Mouse (Mus musculus) kidney, embryonic 15.5 days (tissue): ENCODE measurements around the gene Sp6. TPM values are rescaled to one million over a fixed set of nuclear protein-coding genes. Genes with fewer than 3 reads are reported as not detected.

ENCODE experiments used
- ATAC-seq: fragments of 200-750 bp; cut with Nextera tagmentation; replicated peaks from 2 replicates; pipeline ENCODE4 v1.8.0; 2017; ENCODE audit warnings: moderate TSS enrichment; ENCODE audit not compliant: low FRiP score
- H3K27ac ChIP-seq: fragments of 300-500 bp; sonication (generic); 2 replicates; pipeline ENCODE4 v1.5.1; 2015; ENCODE audit warnings: mild to moderate bottlenecking, inconsistent platforms
- H3K27me3 ChIP-seq: fragments of 300-500 bp; sonication (generic); 2 replicates; pipeline ENCODE4 v1.6.1; 2015; ENCODE audit warnings: inconsistent platforms
- H3K36me3 ChIP-seq: fragments of 300-500 bp; sonication (generic); 2 replicates; pipeline ENCODE4 v1.6.1; 2015; ENCODE audit warnings: inconsistent platforms
- H3K4me1 ChIP-seq: fragments of 300-500 bp; sonication (generic); 2 replicates; pipeline ENCODE4 v1.6.1; 2015; ENCODE audit warnings: inconsistent platforms
- H3K4me2 ChIP-seq: fragments of 300-500 bp; sonication (generic); 2 replicates; pipeline ENCODE4 v1.6.1; 2015; ENCODE audit warnings: moderate library complexity, mild to moderate bottlenecking, inconsistent platforms
- H3K4me3 ChIP-seq: fragments of 300-500 bp; sonication (generic); replicated peaks from 2 replicates; pipeline ENCODE4 v1.5.1; 2015; ENCODE audit warnings: mild to moderate bottlenecking, inconsistent platforms
- H3K9ac ChIP-seq: fragments of 300-500 bp; sonication (generic); 2 replicates; pipeline ENCODE4 v1.6.1; 2015; ENCODE audit warnings: mild to moderate bottlenecking, inconsistent platforms
- H3K9me3 ChIP-seq: fragments of 300-500 bp; sonication (generic); replicated peaks from 2 replicates; pipeline ENCODE4 v1.6.1; 2016; ENCODE audit warnings: inconsistent platforms
- WGBS: fragments of 180-500 bp; shearing (Covaris S2); methylation state at CpG from one replicate; pipeline ENCODE4 v1.1.7; 2015; ENCODE audit warnings: mixed read lengths; 5-methylcytosine and 5-hydroxymethylcytosine counted together
- polyA plus RNA-seq: library from polyadenylated mRNA; unstranded; fragments of >200 nt; fragmentation: Nextera tagmentation; extraction: Ambion mirVana; gene quantifications from 2 replicates; pipeline ENCODE4 v1.2.1, GENCODE M21; 2015

Sp6 gene
- polyA plus RNA-seq, result 1.4 and 1.5 TPM in 2 replicates

DNA sequence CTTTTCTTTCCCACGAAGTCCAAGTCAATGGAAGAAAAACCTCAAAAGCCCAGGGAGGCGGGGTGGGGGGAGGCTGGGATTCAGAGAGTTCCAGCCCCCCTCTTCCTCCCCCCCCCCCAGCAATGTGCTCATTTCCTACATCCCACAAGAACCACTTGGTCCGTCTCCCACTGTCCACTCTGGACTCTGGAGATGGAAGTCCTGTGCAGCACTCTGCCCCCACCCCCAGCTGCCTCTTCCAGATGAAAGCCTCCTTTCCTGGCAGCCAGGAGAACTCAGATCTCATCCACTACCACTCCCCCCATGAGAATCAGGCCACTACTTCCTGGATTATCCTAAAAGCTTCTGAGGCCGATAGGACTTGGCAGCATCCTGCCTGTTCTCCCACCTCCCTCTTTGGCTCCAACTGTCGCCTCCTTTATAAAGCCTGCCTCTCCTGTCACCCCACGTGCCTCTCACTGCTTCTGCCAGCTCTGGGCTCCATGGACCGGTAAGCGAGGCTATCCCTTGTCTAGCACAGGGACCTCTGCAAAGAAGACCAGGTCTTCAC is at the start of gene Sp6:
Gene Sp6 (plus strand): TSS at position 274 of the 550 bp plus-strand sequence.
- H3K27me3 ChIP-seq, result peaks cover 98% of the 10 kb centered on the region
- WGBS, result 32% methylated on average over 8 of the region's 8 CpGs

DNA sequence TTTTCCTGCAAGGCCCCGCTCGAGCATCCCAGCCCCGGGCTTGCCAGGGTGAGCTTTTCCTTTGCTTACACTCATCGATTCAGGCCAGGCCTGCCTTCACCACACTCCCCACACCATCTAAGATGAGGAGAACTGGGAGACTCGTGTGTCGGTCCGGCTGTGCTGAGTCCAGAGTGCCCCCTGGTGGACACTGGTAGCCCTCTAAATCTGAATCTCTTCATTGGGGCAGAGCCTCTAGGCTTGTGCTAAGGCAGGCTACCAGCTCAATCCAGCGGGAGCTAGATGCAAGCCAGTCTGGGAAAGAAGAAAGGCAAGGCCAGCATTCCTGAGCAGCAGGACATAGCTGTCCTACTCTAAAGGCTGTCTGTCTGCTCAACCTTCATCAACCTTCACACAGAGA is 49.6 kb upstream of the Sp6 start:
- 23% methylated on average over 8 of the region's 8 CpGs for WGBS
- no peak overlapping the region for H3K9ac ChIP-seq
- ATAC-seq, result peak; percentile 80
- no peak overlapping the region for H3K4me2 ChIP-seq
- H3K4me1 ChIP-seq, result peaks cover 25% of the 10 kb centered on the region
- H3K36me3 ChIP-seq, result peaks cover 43% of the 10 kb centered on the region
- H3K4me3 ChIP-seq, result no peak overlapping the region
- no peaks in the 10 kb centered on the region for H3K27me3 ChIP-seq
- H3K9me3 ChIP-seq, result no peaks in the 10 kb centered on the region
- H3K27ac ChIP-seq, result peak overlapping the region; percentile 51; the same call in 1 of the 2 replicates

More for the DNA sequence above, at the start of gene Sp6:
- ATAC-seq, result no peak
- Histone ChIP-seq H3K9ac (no peak within 1 kb of the TSS), H3K4me2 (no peak within 1 kb of the TSS), H3K4me3 (no peak within 1 kb of the TSS), H3K9me3 (no peaks in the 10 kb centered on the region), H3K27ac (no peak within 1 kb of the TSS), H3K4me1 (peaks cover 11% of the 10 kb centered on the region), H3K36me3 (no peaks in the 10 kb centered on the region)

DNA sequence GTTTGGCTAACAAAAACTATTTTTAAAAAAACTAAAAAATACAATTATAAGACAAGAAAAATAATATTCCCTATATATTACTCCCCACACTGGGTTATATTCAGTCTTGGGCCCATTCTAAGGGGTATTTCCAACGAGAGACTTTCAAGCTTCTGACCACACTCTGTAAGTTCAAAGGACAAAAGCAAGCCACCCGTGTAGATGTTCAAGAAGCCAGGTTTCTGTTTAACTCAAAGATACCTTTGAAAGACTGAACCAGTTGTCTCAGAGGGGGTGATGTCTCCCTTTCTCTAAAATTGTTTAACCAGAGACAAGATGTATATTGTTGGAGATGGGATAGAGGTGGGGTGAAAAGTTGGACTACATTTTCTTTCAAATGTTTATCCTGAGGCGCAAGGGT is 47.0 kb upstream of the Sp6 start:
- Histone ChIP-seq H3K9me3 (no peaks in the 10 kb centered on the region), H3K27me3 (no peaks in the 10 kb centered on the region), H3K4me1 (peaks cover 43% of the 10 kb centered on the region), H3K36me3 (peaks cover 19% of the 10 kb centered on the region), H3K27ac (peak overlapping the region; percentile 66), H3K9ac (no peak overlapping the region), H3K4me3 (no peak overlapping the region), H3K4me2 (no peak overlapping the region)
- ATAC-seq, result no peak
- WGBS, result 85% methylated on average over 3 of the region's 3 CpGs

DNA sequence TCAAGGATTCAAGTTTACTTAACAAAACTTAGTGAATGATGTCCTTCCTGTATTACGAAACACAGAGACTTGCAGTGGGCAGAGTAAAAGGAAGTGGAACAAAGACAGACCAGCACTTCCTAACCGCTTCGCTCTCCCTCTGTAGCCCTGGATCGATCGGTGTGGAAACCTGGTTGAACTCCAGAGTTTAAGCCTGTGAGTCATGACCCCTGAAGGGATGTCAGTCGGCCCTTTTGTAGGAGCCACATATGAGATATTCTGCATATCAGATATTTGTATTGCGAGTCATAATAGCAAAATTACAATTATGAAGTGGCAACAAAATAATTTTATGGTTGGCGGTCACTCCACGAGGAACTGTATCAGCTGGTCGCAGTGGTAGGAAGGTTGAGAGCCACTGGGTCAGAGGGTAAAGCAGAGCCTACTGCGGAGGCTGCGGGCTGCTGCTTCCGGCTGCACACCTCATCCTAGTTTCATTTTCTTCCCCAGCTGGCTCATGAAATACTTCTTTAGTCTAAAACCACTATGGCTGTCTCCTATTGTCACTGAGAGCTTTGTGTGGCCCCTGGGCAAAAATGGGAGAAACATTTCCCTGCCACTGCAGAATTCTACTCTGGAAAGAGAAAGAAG is 46.2 kb upstream of the Sp6 start:
- WGBS, result 80% methylated on average over 13 of the region's 13 CpGs
- Histone ChIP-seq H3K27me3 (no peaks in the 10 kb centered on the region), H3K9ac (no peak overlapping the region), H3K4me3 (0 out of 2 replicates have a peak overlapping the region, but pooled peaks have one; percentile 6), H3K4me2 (peak overlapping the region; percentile 30; the same call in 1 of the 2 replicates), H3K27ac (peak overlapping the region; percentile 66), H3K4me1 (peaks cover 43% of the 10 kb centered on the region), H3K9me3 (no peaks in the 10 kb centered on the region), H3K36me3 (peaks cover 10% of the 10 kb centered on the region)
- ATAC-seq, result no peak

DNA sequence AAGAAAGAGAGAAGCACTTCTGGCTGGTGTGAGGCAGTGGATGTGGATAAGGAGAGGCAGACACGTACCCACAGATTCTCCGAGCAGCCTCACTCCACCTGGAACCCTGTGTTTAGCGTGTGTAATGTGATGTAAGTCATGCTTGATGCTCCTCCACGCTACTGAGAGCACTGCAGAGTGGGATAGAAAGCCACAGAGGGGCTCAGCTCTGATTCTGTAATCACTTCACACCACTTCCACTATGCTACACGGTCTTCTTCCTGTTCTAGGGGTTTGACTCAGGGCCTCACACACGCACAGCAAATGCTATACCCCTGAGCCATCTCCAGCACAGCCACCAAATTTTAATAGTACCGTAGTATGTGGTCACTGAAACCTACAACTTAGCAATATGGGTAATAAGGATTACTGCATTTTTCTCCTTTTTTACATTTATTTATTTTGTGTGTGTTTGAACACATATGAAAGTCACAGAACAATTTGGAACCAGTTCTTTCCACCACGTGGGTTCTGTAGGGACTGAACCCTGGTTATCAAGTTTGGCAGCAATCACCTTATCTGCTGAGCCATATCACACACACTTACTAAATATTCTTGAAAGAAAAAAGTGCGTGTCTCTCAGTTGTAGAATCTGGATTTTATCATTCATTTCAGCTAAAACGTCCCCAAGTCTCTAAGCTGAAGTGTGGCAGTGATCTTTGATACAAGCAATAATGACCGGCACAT is 45.5 kb upstream of the Sp6 start:
- H3K9ac ChIP-seq, result no peak overlapping the region
- ATAC-seq, result no peak
- H3K9me3 ChIP-seq, result no peaks in the 10 kb centered on the region
- peaks cover 43% of the 10 kb centered on the region for H3K4me1 ChIP-seq
- no peak overlapping the region for H3K4me3 ChIP-seq
- peak overlapping the region; percentile 30; the same call in 1 of the 2 replicates for H3K4me2 ChIP-seq
- no peaks in the 10 kb centered on the region for H3K27me3 ChIP-seq
- peaks cover 3% of the 10 kb centered on the region for H3K36me3 ChIP-seq
- peak overlapping the region; percentile 87 for H3K27ac ChIP-seq
- 81% methylated on average over 11 of the region's 11 CpGs for WGBS

DNA sequence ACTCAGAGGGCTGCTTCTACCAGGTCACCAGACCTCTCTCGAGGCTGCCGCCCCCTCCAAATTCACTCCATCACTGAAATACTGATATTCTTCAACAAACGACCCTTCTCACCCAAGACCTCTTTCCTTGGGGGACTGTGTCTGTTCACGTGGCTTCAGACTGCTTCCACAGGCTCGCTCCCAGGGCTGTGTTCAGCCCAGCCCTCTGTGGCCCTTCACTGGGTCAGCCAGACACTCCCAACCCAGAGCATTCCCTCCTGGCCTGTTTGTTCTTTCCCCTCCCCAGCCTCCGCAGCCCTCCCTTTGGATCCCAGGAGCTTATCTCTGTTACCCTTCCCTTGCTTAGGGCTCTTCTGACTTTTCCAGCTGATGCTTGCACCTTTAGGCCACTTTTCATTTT is 44.7 kb upstream of the Sp6 start:
- H3K4me3 ChIP-seq, result no peak overlapping the region
- ATAC-seq, result no peak
- WGBS, result 43% methylated on average over 6 of the region's 6 CpGs
- no peaks in the 10 kb centered on the region for H3K9me3 ChIP-seq
- H3K27ac ChIP-seq, result peak overlapping the region; percentile 87
- H3K27me3 ChIP-seq, result no peaks in the 10 kb centered on the region
- no peaks in the 10 kb centered on the region for H3K36me3 ChIP-seq
- no peak overlapping the region for H3K9ac ChIP-seq
- H3K4me2 ChIP-seq, result no peak overlapping the region
- peaks cover 42% of the 10 kb centered on the region for H3K4me1 ChIP-seq

DNA sequence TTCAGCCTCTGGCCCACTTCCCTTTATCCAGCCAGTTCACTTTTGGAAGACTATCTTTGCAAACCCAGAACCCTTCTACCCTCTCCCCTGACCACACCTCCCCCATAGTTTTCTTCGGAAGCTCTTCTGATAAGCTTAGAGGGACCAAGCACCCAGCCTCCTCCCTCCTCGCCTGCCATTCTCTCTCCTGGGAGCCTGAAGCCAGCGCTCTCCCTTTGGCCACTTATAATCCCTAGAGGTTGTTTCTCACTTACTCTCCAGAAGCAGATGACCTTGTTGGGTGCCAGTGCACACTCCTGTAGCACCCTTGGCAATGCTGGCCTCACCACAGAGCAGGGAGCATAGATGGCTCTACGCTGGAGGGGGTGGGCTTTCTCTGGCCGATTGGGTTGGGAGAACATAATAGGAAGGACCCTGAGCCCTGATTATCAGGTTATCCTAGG is 43.9 kb upstream of the Sp6 start:
- Histone ChIP-seq H3K4me3 (no peak overlapping the region), H3K9me3 (no peaks in the 10 kb centered on the region), H3K36me3 (no peaks in the 10 kb centered on the region), H3K4me1 (peaks cover 45% of the 10 kb centered on the region), H3K4me2 (no peak overlapping the region), H3K27ac (peak overlapping the region; percentile 87), H3K27me3 (no peaks in the 10 kb centered on the region), H3K9ac (no peak overlapping the region)
- 74% methylated on average over 5 of the region's 5 CpGs for WGBS
- no peak for ATAC-seq

DNA sequence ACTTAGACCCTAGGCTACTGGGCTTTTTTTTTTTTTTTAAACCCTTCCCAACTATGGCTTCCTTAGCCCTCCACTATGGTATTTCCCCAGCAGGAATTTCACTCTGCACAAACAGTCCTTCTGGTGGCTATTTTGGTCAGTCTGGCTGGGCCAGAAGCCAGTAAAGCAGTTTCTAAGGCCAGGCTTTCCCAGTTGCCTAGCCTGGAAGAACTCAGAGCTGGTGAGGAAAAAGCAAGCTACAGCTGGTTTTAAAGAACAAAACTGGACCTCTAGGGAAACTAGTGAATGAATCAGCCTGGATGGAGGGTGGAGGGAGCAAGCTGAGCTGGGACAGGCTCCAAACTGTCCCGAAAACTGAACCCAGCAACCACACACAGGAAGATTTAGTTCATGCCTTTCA is 43.4 kb upstream of the Sp6 start:
- Histone ChIP-seq H3K36me3 (no peaks in the 10 kb centered on the region), H3K27ac (peak overlapping the region; percentile 87), H3K4me2 (no peak overlapping the region), H3K9me3 (no peaks in the 10 kb centered on the region), H3K9ac (no peak overlapping the region), H3K27me3 (no peaks in the 10 kb centered on the region), H3K4me1 (peaks cover 49% of the 10 kb centered on the region), H3K4me3 (no peak overlapping the region)
- ATAC-seq, result no peak
- 43% methylated on average over 1 of the region's 1 CpGs for WGBS

DNA sequence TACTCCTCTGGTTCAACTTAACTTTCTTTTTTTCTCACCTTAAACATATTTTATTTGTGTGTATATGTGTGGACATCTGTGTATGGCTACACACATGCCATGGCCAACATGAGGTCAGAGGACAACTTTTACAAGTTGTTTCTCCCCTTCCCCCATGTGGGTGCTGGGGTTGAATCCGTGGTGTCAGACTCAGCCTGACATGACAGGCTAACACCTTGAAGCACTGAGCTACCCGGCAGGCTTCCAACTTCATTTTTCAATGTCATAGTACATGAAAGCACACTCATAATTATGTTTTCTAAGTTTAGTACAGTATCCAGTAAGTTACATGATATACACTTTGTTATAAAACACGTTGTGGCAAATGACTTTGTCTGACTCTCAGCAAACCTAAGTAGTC is 42.9 kb upstream of the Sp6 start:
- H3K36me3 ChIP-seq, result no peaks in the 10 kb centered on the region
- 65% methylated on average over 3 of the region's 3 CpGs for WGBS
- no peak overlapping the region for H3K4me2 ChIP-seq
- no peak overlapping the region for H3K9ac ChIP-seq
- no peak for ATAC-seq
- peak overlapping the region; percentile 87 for H3K27ac ChIP-seq
- H3K4me1 ChIP-seq, result peaks cover 51% of the 10 kb centered on the region
- H3K27me3 ChIP-seq, result no peaks in the 10 kb centered on the region
- no peak overlapping the region for H3K4me3 ChIP-seq
- H3K9me3 ChIP-seq, result no peaks in the 10 kb centered on the region

DNA sequence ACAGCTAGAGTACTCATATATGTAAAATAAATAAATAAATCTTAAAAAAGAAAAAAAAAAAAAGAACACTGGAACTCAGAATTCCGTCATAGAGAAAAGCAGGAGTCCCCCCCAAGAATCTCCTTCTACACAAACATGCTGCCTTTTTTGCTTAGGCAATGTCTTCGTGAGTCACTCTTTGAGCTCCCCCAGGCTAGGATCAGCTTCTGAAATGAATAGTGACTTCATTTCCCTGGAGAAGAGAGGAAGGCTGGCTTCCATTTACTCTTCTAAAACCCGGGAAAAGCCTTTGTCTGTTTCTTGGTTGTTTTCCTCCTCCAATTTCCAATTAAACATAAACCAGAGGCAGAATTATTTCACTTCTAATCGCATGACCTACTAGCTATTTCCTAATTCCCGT is 40.3 kb upstream of the Sp6 start:
- no peak for ATAC-seq

DNA sequence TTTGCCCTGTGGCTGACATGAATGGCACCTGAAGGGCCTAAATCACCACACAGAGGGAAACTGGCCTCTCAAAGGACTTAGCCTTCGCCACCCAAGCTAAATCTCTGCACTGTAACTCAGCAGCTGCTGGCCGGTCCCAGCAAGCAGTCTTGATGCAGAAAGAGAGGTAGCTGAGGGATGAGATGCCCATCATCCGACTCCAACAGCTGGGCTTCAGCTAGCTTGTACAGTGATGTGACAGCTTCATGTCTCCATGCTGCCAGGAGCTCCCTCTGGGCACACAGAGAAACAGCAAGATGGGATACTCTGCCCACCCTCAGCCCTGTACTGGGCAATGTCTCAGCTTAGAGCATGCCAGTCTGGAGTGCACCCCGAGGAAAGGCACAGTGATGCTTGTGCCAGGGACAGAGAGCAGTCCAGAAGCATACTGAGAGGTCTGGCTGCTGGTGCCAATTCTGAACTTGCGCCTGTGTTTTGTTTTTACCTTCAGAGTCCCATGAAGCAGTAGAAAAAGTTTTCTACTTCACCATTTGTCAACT is 39.7 kb upstream of the Sp6 start:
- H3K9ac ChIP-seq, result no peak overlapping the region
- peaks cover 54% of the 10 kb centered on the region for H3K4me1 ChIP-seq
- no peaks in the 10 kb centered on the region for H3K36me3 ChIP-seq
- H3K4me3 ChIP-seq, result no peak overlapping the region
- no peaks in the 10 kb centered on the region for H3K27me3 ChIP-seq
- ATAC-seq, result no peak
- H3K4me2 ChIP-seq, result no peak overlapping the region
- 0 out of 2 replicates have a peak overlapping the region, but pooled peaks have one; percentile 4 for H3K27ac ChIP-seq
- 88% methylated on average over 5 of the region's 5 CpGs for WGBS
- H3K9me3 ChIP-seq, result no peaks in the 10 kb centered on the region

More for the DNA sequence above, 40.3 kb upstream of the Sp6 start:
- 79% methylated on average over 5 of the region's 5 CpGs for WGBS
- Histone ChIP-seq H3K27me3 (no peaks in the 10 kb centered on the region), H3K9ac (no peak overlapping the region), H3K27ac (0 out of 2 replicates have a peak overlapping the region, but pooled peaks have one; percentile 4), H3K4me3 (no peak overlapping the region), H3K4me1 (peaks cover 57% of the 10 kb centered on the region), H3K4me2 (no peak overlapping the region), H3K36me3 (no peaks in the 10 kb centered on the region), H3K9me3 (no peaks in the 10 kb centered on the region)

DNA sequence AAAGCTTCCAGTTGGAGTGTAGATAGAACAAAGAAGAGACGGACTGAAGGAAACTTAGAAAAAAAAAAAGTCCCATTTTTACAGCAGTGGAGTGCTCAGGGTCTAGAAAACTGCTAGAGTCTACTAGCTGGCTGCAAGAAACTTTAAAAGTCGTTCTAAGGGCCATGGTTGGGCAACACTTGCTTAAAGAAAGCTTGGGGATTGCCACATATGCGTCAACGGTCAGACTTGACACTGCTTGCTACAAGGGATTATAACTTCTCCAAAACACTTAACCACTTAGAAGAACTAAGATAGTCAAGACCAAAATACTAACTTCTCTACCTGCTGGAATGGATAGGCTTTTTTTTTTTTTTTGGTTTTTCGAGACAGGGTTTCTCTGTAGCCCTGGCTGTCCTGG is 38.4 kb upstream of the Sp6 start:
- no peaks in the 10 kb centered on the region for H3K36me3 ChIP-seq
- 0 out of 2 replicates have a peak overlapping the region, but pooled peaks have one; percentile 11 for H3K27ac ChIP-seq
- ATAC-seq, result no peak
- WGBS, result 82% methylated on average over 5 of the region's 5 CpGs
- no peak overlapping the region for H3K4me3 ChIP-seq
- H3K27me3 ChIP-seq, result no peaks in the 10 kb centered on the region
- peaks cover 43% of the 10 kb centered on the region for H3K4me1 ChIP-seq
- H3K4me2 ChIP-seq, result no peak overlapping the region
- no peaks in the 10 kb centered on the region for H3K9me3 ChIP-seq
- no peak overlapping the region for H3K9ac ChIP-seq
